19 mouse cellular contexts compared by ENCODE assay signal in the genomic region with DNA sequence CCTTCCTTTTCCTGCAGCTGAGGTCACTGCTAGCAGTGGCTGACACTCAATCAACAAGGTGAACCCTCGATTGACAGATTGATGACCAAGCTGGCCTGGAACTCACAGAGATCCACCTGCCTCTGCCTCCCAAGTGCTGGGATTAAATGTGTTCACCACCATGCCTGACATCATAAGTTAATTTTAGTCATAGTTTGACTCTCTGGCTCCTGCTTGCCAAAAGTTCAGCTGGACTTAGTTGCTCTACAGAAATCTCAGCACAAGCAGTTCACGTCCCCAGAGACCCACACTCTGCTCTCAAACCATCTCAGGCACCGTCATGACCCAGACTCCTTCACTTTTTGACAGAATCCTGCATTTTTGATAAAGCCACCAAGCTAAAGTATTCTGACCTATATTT.
"Had no signal": no experiment of that assay in that cellular context is flagged by ENCODE, and none has a peak within 500 bp of the region (broad histone marks: within the 10 kb centered on the region; RNA-seq: fewer than 3 reads in every experiment).

No protein-coding gene starts in this region.

- H3K4me1 ChIP-seq: midbrain, embryonic 10.5 days; midbrain, embryonic 12.5 days; neural tube, embryonic 13.5 days; neural tube, embryonic 15.5 days had no signal

- H3K27ac ChIP-seq: midbrain, embryonic 10.5 days; midbrain, embryonic 12.5 days; neural tube, embryonic 13.5 days; neural tube, embryonic 15.5 days; stomach, embryonic 15.5 days had no signal

- H3K9ac ChIP-seq: lung, embryonic 14.5 days; midbrain, embryonic 12.5 days; neural tube, embryonic 13.5 days; neural tube, embryonic 15.5 days; stomach, embryonic 15.5 days had no signal

- H3K27me3 ChIP-seq: midbrain, embryonic 12.5 days; neural tube, embryonic 13.5 days; neural tube, embryonic 15.5 days; stomach, embryonic 15.5 days had no signal

- DNase-seq: lung, adult 18-20 months; lung, embryonic 14.5 days; lung, postnatal 10 days; lung, postnatal 4 days; midbrain, embryonic 14.5 days; retina, postnatal 1 day; right cerebral cortex, adult 18-20 months; right cerebral cortex, postnatal 25 days; right cerebral cortex, postnatal 4 days; thymus, adult 2 months; thymus, postnatal 25 days; thymus, postnatal 4 days had no signal

- H3K4me3 ChIP-seq: midbrain, embryonic 10.5 days; midbrain, embryonic 12.5 days; myocyte; neural tube, embryonic 13.5 days; neural tube, embryonic 15.5 days; stomach, embryonic 15.5 days had no signal

- H3K9me3 ChIP-seq: midbrain, embryonic 10.5 days; midbrain, embryonic 12.5 days; neural tube, embryonic 13.5 days; neural tube, embryonic 15.5 days; stomach, embryonic 15.5 days had no signal

- ATAC-seq: midbrain, embryonic 16.5 days had no signal

- H3K4me2 ChIP-seq: lung, embryonic 14.5 days; midbrain, embryonic 12.5 days; neural tube, embryonic 13.5 days; neural tube, embryonic 15.5 days; stomach, embryonic 15.5 days had no signal

- H3K36me3 ChIP-seq: midbrain, embryonic 10.5 days; midbrain, embryonic 12.5 days; neural tube, embryonic 13.5 days; neural tube, embryonic 15.5 days; stomach, embryonic 15.5 days had no signal
